Mouse (Mus musculus) adrenal gland, adult (tissue): ENCODE data around the gene Cntnap2.
"Not testable (repeated sequence)": the region's sequence is repeated elsewhere in the genome, so short reads cannot be mapped to it uniquely, and the experiment has no call there.

Source experiments
- DNase-seq, 2 experiments: peaks; one replicate each; pipeline ENCODE4 v3.0.0; 2022 to 2023; ENCODE audit warnings: low spot score in 1 of 2; ENCODE audit not compliant: inconsistent age in 2 of 2

Cntnap2 gene

GRCm38 (mm10) chr6:46201828-46202227 lies 1142.7 kb downstream of the Cntnap2 start:
- DNase-seq = no peak

- no peak for DNase-seq
These were observed 1146.4 kb downstream of the Cntnap2 start for GRCm38 (mm10) chr6:46205531-46205930.

DNA sequence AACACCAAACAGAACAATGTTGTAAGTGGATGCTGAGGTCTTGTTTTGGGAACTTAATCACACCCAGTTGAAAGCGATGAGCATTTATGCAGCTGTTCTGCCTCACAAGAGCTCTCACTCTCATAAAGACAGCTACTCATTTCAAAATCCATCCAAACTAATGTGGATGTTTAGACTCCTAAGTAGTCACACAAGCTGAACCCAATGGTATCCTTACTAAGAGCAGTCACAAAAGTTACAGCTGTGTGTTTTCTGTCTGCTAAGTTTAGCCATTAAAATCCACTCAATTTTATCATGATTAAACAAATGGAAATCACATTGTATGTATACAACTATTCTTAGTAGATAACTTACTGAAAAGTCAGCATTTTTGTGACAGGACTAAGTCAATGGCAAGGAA lies 1173.7 kb downstream of the Cntnap2 start:
- DNase-seq = no peak

GRCm38 (mm10) chr6:46240349-46240748 lies 1181.2 kb downstream of the Cntnap2 start:
- no peak for DNase-seq

DNA sequence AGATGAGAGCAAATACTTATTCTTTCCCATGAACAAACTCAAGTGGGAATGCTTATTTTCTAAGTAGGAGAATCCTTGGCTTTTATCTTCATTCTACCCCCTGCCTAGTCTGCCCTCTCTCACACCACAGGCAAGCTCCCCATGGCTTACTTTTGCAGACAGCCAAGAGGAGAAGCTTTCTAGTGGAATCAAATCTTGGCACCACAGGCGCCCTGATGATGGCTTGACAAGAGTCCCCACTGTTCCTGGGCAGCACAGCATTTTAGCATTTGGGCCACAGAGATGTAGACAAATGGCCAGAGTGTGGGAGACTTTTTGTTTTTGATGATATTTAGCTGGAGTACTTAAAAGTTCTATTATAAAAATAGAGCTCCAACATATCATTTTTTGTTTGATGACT lies 1204.0 kb downstream of the Cntnap2 start:
- DNase-seq = no peak

- DNase-seq = no peak
These were observed 1287.8 kb downstream of the Cntnap2 start for GRCm38 (mm10) chr6:46346946-46347345.

DNA sequence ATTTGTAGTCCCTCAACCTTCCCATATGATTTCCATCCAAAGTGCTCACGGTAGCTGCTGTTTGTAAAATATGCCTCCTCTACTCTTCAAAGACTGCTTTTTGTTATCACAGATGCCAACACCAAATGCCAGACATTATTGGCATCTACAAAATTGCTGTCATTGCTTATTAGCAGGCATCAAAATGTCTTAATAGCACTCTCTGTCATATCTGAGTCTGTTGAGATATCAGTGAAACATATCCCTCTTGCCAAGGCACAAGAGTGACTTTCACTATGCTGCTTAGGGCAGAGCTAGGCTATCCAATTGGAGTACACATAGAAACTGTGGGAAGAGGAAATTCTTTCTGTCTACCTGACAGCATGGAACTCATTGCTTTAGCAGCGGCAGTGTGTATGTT lies 1301.9 kb downstream of the Cntnap2 start:
- DNase-seq = no peak

DNA sequence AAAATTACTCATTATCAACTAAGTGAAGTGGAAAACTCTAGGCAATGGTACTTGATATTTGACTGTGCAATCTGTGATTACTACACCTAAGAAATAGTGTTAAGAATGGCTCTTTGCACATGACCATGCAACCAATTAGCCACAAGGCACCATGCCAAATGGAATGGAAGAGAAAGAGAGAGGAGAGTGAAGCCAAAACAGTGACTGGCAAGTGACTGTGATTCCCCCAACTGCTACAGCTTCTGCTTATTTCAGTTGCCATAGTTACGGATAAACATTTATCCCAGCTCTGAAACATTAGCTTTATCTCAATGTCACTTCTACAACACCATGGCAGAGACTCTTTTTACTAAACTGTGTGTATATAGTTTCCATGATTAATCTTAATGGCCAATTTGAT lies 1303.0 kb downstream of the Cntnap2 start:
- no peak for DNase-seq

DNA sequence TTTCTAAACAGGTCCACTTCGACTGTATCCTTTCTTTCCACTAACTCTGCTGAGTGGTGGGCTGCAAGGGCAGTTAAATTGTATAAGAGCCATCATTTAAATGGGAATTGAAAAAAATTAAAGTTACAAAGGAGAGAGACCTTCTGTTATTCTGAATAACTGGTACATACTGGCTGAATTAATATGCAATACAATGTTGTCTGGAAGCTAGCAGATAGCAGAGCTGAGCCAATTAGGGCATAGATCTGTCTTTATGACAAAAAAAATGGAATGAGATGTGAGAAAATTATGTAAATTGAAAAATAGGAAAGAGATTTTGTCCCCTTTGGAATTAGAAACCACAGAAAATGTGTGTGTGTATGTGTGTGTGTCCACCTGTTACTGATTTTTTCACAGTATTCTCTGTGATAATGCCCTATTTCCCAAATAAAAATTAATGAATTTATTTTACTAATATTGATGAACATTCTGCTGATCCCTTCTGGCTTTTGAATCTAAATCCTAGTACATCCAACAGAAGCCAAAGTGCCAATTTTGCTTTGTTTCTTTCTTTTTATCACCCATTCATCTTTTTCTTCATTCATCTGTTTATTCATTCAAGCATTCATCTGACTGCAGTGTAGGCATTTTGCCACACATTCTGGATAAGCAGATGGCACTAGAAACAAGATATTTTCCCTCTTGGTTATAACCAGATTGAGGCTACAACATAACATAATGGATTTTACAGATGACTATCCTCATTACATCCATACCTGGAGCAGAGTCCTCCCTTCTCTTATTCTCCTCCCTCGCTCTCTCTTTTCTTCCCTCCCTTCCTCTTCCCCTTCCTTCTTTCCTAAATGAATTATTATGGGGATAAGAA lies 1339.8 kb downstream of the Cntnap2 start:
- DNase-seq = no peak

GRCm38 (mm10) chr6:46414154-46414553 lies 1355.0 kb downstream of the Cntnap2 start:
- no peak for DNase-seq

GRCm38 (mm10) chr6:46414562-46414961 lies 1355.4 kb downstream of the Cntnap2 start:
- DNase-seq = no peak

DNA sequence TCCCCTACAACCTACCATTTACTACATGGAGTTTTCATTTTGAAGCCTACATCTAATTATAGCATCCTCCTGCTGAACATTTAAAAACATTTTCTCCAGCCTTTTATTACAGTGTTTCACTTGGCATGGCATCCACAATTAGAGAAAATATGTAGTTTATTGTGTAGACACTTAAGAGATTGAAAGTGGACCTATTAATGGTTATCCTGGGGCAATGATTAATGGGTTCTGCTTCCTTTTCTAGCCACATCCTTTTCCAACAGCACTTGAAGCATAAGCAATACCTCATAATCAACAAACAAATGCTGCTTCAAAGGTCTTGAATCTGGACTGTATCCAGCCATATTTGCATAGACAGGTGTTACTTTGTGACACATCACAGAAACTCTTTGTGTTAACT lies 1360.7 kb downstream of the Cntnap2 start:
- DNase-seq = no peak

DNA sequence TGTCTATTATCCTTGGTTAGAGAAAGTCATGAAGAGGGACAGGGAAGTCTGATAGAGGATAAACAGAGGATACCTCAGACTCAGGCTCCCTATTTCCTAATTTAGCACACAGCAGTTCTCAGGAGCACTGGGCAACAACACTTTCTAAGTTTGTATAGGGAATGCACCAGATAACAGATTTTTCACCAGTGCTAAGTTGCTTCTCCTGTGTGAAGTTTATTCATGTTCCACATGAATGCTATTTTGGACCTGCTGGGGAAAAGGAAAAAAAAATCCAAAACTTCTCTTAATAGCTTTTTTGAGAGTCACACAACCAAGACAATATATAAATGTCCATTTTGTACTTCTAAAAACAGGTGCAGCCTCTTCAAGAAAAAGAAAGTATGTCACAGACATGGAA lies 1361.2 kb downstream of the Cntnap2 start:
- DNase-seq = no peak

GRCm38 (mm10) chr6:46428231-46428630 lies 1369.1 kb downstream of the Cntnap2 start:
- no peak for DNase-seq

- DNase-seq = no peak
These were observed 1391.9 kb downstream of the Cntnap2 start for GRCm38 (mm10) chr6:46450917-46451638.

DNA sequence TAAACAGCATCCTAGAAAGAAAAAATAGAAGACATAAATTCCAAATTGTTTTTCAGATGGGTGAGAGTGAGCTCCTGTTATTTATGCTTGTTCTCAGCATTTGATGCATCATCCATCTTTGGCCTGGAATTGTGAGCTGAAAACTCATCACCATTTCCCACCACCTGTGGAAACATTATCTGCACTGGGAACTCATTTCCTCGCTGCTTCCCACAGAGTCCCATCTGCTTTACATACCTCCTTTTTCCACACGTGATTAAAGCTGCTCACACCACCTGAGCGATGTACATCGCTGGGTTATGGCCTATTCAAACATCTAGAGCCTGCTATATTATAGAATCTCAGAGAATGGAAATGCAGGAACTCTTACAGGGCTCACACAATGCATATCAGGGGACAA lies 1413.5 kb downstream of the Cntnap2 start:
- no peak for DNase-seq

- DNase-seq = no peak
These were observed 1425.2 kb downstream of the Cntnap2 start for GRCm38 (mm10) chr6:46484392-46484791.

- no peak for DNase-seq
These were observed 1443.6 kb downstream of the Cntnap2 start for GRCm38 (mm10) chr6:46502786-46503185.

GRCm38 (mm10) chr6:46512841-46513240 lies 1453.7 kb downstream of the Cntnap2 start:
- DNase-seq = no peak

DNA sequence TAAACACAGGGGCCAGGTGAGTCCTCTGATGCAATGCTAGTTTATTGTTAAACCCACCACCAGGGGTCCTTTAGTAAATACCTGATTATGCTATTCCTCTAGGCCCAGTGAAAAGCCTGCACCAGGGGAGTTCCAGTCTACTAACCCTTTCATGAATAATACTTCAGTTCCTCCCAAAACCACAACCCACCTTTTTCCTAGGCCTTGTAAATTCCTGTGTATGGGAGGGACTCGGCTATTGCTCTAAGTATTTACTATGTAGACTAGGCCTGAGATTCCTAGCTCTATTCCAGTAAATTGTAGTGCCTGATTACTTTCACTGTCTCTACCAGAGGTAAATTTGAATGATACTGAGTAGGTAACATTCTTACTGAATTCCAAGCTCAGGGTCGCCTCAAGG lies 1478.4 kb downstream of the Cntnap2 start:
- DNase-seq = not testable (repeated sequence)

DNA sequence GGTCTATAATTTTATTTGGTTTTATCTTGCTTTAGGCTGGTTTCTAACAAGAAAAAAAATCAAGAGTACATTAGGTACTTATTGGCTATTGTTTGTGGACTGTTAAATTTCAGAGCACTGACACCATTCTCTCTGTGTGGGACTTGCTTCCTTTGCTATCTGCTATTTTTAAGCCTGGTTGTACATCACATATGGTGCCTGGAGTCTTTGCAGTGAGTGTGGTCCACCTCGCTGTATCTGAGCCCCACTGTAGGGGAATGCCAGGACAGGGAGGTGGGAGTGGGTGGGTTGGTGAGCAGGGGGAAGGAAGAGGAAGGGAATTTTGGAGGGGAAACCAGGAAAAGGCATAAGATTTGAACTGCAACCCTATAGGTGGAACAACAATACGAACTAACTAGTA lies 1504.3 kb downstream of the Cntnap2 start:
- DNase-seq = no peak

GRCm38 (mm10) chr6:46575055-46575454 lies 1515.9 kb downstream of the Cntnap2 start:
- DNase-seq = no peak
